Mouse (Mus musculus): ENCODE results near the gene Zswim3.

DNA sequence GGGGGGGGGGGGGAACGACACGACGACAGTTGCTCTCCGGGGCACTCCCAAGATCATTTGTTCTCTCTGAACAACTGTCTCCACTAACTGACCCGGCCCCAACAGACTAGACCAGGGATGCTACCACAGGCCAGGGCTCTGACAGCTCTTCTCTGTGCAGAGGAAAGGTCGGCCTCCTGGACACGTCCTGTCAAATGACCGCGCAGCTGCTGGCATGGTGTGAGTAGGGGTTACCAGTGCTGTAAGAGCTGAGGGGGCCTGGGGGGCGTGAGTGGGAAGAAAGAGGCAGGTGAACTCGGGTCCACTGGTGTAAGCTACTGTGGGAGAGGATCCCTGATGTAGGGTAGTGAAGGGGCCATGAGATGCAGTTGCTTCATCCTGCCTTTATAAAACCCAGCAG, 47.1 kb upstream of the Zswim3 start:
- TF ChIP-seq CTCF (IDR thresholded peaks at IDR 0.05; ENCODE audit: borderline replicate concordance, extremely low read depth, insufficient read depth, insufficient read length) (no peak), POLR2A (IDR thresholded peaks at IDR 0.05; ENCODE audit: borderline replicate concordance, extremely low read depth, insufficient read depth, insufficient read length, poor library complexity, severe bottlenecking) (no peak)

All from brain, embryonic 14.5 days (tissue).